Mouse (Mus musculus) mature B cell (primary cell): ENCODE measurements around the gene Eef2.
"Not testable (repeated sequence)": the region's sequence is repeated elsewhere in the genome, so short reads cannot be mapped to it uniquely, and the experiment has no call there.

Experiments
- in situ Hi-C: fragments of 300-500 bp; cut with MboI; formaldehyde crosslinking; loops from 2 replicates; pipeline ENCODE4 v1.14.3; 2019

Eef2 gene

DNA sequence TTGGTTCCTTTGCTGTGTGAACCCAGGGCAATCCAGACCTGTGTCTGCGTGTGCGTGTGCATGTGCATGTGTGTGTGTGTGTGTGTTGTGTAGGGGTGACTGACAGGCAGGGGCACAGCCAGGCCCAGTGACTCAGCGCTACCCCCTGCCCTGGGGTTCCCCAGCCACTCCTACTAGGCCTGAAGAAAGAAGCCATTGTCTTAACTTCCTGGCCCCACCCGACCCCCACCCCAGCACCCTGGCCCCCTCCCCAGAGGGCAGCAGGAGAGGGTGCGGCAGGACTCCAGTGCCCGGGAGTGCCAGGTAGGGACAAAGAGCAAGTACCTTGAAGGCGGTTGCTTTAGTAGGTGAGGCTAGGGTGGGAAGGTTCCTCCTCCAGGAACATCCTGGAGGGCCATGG is 30.7 kb upstream of the Eef2 start:
- in situ Hi-C loops, result no loop called here

DNA sequence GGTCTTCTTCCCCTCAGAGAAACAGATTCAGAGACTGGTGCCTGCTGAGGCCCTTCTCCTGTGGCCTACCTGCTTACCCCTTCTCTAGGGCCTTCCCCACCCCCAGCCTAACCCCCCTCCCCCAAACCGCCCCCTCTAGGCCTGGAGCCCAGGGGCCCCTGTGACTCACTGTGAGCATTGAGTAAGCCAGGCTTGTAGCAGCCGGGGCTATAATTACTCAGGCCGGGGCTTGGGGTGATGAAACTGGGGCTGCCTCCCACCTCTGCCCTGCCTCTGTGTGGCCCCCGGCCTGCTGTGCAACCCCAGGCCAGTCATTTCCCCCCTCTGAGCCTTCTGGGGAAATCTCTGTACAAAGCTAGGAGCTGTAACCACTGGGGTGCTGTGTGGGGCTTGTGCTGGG is 30.1 kb upstream of the Eef2 start:
- in situ Hi-C loops, result no loop called here

DNA sequence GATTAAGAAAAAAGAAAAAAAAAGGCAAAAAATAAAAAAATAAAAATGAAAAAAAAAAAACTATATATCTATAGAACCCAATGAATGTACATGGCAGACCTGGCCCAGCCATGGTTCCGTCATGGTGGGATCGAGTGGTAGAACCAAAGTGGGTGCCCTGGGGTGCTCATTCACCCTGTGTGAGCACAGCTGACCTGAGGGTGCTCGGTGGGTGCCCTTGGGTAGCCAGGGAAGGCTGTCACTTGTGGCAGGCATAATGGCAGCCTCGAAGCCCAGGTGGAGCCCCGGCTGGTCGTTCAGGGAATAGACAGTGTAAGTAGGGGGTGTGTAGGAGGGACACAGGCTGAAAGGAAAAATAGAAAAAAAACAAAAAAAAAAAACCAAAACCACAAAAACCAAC is 25.2 kb upstream of the Eef2 start:
- in situ Hi-C loops, result no loop called here

DNA sequence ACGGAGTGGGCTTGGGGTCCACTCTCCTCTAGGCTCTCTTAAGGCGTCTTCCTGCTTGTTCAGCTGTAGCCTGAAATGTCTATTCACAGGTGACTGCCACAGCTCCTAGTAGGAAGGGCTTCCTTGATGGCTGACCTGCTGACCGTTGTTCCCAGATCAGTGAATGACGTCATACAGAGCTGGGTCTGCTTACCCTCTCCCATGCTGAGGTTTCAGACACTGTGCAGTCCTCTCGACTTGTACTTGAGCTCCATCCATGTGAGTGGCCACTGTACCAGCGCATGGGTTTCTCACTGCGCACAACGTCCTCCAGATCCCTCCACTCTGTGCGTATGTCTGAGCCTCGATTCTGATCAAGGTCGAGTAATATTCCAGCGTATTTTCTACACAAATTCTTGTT is 23.8 kb upstream of the Eef2 start:
- in situ Hi-C loops, result no loop called here

DNA sequence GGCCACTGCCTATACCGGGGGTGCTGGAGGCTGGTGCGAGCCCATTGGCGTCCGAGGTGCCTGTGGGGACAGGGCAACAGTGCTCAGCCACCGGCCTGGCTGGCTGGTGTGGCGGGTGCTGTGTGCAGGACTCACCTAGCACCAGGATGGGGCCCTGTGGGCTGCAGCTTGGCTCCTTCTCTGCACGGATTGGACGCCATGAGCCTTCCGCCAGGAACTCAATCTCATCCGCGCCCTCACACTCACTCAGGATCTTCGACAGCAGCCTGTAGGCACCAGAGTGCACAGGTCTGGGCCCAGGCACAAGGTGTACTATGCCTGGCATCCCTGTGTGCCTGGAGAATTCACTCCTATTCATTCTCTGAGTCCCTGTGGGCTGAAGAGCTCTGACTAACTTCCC is 22.1 kb upstream of the Eef2 start:
- in situ Hi-C loops, result no loop called here

DNA sequence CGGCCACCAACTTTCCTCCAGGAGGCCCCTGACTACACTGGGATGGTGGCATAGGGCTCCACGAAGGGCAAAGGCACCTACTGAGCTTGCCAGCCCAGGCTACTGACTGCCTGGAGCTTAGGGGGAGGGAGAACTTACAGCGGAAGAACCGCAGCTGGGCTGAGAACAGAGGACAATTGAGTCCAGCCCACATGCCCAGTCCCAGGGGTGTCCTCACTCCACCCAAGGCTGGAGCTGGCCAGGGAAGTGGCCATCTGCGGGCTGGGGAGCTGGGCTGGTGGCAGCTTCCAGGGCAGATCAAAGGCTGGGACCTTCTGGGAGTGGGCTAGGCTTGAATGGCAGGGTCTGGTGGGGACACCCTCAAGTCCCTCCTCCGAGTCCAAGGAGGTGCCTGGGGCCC is 21.7 kb upstream of the Eef2 start:
- in situ Hi-C loops, result no loop called here

DNA sequence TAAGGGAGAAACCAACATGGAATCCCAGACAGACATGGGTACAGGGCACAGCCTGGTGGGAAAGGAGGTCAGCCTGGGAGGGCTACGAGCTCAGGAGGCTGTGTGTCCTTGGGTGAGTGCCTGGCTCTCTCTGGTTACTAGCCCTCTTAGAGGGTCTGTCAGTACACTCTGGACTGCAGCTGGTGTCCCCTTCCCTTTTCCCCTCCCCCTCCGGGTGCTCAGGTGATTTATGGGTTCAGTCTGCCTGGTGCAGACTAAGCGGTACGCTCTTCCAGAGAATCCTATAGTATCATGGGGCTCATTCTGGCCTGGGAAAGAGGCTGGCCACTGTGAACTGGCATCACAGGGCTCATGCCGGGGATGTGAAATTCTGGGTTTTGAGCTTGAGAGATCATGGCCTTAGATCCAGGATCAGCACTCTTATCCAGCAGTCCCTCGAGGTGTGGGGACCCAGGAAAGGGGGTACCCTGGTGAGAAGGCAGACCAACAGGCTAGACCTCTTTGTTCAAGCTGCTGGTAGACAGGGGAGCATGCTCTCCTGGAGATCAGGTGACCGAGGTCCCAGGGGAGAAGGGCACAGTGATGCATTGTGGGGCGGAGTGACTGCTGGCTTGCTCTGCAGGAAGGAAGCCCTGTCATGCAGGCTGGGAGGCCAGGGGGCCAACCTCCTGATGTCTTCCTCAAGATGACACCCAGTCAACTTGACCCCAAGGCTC is 14.7 kb upstream of the Eef2 start:
- in situ Hi-C loops, result no loop called here

DNA sequence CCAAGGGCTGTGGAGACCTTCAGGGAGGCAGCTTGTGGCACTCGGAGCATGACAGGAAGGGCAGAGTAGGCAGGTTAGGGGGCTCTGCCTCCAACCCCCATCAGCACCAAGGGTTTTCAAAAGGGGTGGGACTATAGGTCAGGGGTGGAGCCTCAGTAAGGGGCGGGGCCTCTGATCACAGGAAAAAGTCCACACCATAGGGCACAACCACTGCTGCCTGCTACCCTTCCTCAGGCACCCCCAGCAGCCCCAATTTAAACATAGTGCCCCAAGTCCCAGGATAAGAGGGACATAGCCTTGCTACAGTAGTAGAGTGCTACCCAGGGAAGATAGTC is 14.1 kb upstream of the Eef2 start:
- in situ Hi-C loops, result no loop called here

DNA sequence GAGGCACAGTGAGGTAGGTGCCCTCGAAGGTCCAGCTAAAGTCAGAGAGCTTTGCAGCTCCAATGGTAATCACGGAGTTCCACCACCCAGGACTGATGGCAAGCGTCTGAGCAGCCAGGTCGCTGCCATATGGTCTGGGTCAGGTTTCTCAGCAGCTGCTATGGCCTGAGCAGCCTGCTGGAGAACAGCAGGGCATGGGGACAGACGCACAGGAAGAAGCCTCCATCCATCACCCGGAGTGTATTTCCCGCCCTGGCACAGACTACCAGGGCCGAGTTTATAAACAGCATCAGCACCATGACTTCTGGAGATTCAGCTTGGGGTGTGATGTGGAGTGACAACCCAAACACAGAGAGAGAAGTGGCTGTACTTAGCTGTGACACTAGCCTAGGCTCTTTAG is 11.3 kb upstream of the Eef2 start:
- in situ Hi-C loops, result no loop called here

DNA sequence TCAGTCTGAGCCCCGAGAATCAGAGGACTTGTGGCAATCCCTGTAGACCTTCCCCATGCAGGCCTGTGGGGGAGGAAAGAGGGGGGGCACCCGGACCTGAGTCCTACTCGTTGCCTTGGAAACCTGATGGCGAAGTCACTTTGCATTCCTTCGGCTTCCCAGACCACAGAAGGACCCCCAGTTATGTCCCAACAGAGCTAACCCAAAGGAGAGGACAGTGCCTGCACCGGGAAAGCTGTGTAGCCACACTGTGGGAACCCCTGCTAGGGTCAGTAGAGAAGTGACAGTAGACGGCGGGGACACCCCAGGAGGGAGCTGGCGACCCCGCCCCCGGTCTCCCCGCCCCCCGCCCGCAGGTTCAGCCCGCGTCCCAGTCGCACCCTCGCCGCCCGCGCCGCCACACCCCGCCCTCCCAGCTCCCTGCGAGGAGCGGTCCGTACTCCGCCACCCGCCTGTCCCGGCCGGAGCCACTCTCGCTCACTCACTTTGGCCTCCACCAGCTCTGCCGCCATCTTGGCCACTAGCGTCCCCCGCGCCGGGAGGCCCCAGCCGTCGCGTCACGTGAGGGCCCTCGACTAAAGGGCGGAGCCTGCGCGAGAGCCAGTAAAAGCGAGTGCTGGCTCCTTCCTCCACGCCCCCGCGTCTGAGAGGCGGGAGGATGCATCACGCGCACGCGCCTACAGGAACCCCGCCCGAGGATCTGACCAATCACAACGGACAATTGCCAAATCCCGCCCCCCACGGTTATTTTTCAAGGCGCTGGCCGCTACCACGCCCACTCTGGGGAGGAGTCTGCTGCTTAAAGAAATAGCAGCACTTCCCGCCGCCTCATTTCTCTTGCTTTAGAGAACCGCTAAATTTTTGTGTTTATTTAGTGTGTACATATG is 9.0 kb upstream of the Eef2 start, which contains the start of gene Pias4:
TSS of gene Pias4 (minus strand) at position 724 of the 887 bp plus-strand sequence.
- in situ Hi-C loops, result no loop called here

DNA sequence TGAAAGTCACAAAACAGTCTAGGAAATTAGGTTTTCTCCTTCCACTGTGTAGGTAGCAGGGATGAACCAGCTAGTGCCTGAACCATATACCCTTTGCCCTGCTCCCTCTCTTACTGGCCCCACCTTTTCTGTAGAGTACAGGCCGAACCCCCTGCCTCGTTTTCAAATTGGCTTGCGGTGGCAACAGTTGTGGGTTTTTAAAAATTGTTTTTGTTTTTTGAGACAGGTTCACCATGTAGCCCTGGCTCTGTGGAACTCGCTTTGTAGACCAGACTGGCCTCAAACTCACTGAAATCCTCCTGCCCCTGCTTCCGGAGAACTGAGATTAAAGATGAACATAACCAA is 8.4 kb upstream of the Eef2 start:
- in situ Hi-C loops, result no loop called here

DNA sequence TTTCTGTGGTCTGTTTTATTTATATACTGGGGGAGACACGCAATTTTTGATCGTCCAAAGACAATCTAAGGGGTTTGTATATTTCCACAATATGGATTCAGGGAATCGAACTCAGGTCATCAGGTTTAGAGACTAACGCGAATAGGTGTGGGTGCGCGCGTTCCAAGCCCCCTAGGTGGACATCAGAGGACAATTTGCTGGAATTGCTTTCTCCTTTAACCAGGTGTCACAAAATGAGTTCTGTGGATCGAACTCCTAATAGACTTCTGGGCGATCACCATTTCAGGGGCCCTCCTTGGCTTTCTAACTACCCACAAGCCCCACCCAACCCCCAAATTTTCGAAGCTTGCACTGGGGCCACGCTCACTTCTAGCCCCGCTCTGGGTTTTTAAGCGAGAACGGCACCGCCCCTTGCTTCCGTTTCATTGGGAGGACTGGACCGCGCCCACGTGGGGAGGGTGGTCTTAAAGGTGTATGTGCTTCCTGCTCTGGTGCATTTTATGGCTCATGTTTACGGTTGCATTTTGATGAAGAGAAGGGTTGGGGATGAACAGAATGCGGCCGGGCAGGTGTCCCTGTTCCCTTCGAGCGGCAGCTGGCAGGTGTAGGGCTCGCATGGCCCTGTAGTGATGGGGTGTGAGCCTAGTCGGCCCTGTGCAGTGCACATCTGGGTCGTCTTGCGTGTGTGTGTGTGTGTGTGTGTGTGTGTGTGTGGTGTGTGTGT is 7.7 kb upstream of the Eef2 start:
- in situ Hi-C loops, result no loop called here

DNA sequence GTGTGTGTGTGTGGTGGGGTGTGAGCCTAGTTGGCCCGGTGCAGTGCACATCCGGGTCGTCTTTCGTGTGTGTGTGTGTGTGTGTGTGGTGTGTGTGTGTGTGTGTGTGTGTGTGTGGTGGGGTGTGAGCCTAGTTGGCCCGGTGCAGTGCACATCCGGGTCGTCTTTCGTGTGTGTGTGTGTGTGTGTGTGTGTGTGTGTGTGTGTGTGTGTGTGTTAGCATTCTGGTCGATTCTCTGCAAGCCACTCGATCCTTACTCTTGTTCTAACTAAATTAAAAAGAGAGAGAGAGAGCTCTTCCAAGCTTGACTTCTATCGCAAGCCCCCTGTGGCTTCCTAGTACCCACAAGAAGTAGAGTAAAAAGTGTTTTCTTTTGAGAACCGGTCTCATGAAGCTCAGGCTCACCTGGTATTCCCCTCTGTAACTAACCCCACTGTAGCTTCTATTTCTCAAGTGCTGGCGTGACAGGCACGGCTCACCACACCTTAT is 7.0 kb upstream of the Eef2 start:
- in situ Hi-C loops, result not testable (repeated sequence)

DNA sequence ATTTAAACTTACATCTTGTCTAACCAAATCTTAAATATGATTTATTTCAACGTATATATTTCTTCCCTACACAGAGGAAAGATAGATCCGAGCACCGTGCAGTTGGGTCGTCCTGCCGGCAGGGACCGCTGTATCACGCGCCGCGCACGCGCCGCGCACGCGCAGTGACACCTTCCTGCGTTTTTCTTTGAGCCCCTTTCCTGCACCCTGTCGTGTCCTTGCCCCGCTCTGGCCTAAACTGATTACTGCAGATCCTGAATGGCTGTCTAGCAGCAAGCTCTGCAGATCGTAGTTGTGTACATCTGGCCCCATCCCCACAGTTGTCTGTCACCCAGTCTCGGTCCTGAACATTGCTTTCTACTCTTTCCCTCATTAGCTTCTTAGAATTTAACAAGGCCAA is 3.3 kb upstream of the Eef2 start:
- in situ Hi-C loops, result loop anchor here (5.0 kb wide), 1 partner anchor 36 kb away; the partner anchor contains the start of gene Zbtb7a

DNA sequence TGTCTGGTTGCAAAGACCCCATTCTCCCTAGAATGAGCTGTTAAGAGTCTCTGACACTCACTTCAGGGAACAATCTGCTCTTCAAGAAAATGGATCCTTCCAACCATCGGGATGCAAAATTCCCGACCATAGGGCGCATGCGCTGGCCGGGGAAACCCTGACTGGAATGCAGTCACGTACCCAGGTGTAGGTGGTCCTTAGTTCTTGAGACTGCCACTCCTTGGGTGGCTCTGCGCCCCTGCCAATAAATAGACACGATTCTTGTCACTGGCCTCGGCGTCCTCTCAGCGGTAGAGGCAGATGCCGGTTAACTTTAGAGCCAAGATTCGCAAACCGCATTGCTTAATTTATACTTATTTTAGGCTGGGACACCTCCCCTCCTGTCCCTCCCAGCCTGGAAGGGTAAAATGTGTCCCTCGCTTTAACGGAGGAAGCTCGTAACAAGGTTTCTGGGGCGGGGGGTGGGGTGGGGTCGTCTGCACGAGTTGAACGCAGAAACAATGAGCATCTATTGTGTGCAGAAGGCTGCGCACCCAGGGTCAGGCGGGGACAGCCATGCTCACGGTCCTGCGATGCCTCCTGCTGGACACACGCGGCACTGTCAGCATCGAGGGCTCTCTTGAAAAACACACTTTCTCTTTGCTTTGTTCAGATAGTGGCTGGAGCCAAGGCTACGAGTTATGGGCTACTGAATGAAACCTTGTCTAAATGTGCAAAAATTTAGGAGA is 1.6 kb upstream of the Eef2 start:
- in situ Hi-C loops, result loop anchor here (5.0 kb wide), 1 partner anchor 37 kb away; the partner anchor contains the start of gene Zbtb7a

DNA sequence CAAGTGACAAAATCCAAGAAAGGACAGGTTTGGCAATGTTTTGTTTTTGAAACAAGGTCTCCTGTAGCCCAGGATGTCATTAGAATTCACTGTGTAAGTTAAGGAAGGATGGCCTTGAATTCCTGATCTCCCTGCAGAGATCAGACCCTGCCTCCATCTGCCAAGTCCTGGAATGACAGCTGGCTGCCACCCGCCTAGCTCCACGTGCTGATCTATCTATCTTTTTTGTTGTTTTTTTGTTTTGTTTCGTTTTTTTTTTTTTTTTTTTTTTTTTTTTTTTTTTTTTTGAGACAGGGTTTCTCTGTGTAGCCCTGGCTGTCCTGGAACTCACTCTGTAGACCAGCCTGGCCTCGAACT is 1.1 kb upstream of the Eef2 start:
- in situ Hi-C loops, result not testable (repeated sequence)

DNA sequence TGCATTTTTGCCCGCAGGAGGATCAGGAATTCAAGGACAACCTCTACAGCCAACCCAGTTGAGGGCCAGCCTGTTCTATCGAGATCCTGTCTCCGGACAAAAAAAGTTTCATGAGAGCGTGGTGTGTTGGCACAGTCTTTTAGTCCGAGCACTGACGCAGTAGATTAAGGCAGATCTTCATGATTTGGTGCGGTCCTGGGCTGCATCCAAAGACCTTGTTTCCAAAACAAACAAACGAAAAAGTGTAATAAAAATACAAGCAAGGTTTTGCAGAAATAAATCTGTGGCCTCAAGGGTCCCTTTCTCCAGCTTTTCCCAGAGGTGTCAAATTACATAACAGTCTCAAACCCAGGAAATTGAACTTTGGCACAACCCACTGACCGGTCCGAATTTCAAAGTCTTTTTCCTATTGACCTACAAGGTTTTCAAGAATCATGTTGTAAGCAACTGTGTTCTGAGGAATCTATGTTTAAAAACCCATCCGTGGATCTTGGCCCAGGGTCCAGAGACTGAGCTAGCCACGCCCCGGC is 430 bp upstream of the Eef2 start:
- in situ Hi-C loops, result no loop called here

DNA sequence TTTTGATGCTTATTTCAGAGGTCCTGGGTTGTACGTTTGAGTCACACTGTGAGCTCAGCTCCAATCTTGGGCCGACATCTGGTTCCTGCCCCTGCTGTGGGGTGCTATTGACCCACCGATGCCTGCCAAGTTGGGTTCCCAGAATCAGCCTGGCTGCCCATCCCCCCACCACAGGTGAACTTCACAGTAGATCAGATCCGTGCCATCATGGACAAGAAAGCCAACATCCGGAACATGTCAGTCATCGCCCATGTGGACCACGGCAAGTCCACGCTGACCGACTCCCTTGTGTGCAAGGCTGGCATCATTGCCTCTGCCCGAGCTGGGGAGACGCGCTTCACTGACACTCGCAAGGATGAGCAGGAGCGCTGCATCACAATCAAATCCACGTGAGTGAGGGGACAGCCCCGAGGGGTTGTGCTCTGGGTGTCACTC is 1.1 kb downstream of the Eef2 start:
- in situ Hi-C loops, result no loop called here

DNA sequence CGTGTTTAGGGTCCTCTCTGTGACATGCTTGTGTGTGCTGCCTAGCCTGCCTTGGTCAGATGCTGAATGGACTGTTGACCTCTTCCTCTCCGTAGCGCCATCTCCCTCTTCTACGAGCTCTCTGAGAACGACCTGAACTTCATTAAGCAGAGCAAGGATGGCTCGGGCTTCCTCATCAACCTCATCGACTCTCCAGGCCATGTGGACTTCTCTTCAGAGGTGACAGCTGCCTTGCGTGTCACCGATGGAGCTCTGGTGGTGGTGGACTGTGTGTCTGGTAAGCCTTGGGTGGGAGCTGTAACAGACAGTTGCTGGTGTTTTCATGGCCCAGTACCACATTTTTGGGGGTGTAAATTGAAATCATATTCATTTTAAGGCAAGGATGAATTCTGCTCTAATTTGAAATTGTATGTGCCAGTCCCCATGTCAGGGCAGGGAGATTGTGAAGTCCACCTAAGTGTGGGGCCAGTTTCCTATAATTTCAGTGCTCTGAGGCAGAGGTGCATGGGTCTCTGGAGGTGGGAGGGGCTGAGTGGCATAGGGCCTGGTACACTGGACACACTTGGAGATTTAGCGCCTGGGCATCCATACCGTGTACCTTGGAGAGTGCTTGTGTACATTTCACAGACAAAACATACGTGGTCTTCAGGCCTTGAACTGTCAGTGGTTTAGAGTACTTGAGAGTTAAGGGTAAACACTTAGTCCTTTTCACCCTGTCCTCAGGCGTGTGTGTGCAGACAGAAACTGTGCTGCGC is 1.7 kb downstream of the Eef2 start:
- in situ Hi-C loops, result no loop called here

DNA sequence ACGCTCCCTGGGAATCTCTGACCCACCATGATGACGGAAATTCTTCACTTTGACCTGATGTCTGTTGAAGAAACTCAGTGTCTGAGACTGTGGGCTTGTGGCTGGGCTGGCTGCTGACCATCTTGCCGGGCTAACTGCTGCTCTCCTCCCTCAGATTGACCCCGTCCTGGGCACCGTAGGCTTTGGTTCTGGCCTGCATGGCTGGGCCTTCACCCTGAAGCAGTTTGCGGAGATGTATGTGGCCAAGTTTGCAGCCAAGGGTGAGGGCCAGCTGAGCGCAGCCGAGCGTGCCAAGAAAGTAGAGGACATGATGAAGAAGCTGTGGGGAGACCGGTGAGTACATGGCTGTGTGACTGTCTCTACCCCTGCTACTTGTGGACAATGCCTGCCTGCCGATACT is 2.5 kb downstream of the Eef2 start:
- in situ Hi-C loops, result no loop called here
